Mouse (Mus musculus) embryonic facial prominence, embryonic 10.5 days (tissue): ENCODE data around the gene Nkg7. TPM values are rescaled to one million over a fixed set of nuclear protein-coding genes. Genes with fewer than 3 reads are reported as not detected.

ENCODE experiments used
- DNase-seq: peaks from one replicate; pipeline ENCODE4 v3.0.0-alpha.2; 2017; ENCODE audit warnings: low spot score
- H3K27ac ChIP-seq: fragments of 300-500 bp; sonication (generic); replicated peaks from 2 replicates; pipeline ENCODE4 v1.5.1; 2016; ENCODE audit warnings: mild to moderate bottlenecking
- H3K27me3 ChIP-seq: fragments of 300-500 bp; sonication (generic); replicated peaks from 2 replicates; pipeline ENCODE4 v1.6.1; 2016; ENCODE audit warnings: low read depth, mild to moderate bottlenecking; ENCODE audit not compliant: poor library complexity, severe bottlenecking
- H3K36me3 ChIP-seq: fragments of 300-500 bp; sonication (generic); replicated peaks from 2 replicates; pipeline ENCODE4 v1.6.1; 2016; ENCODE audit warnings: mild to moderate bottlenecking, moderate library complexity
- H3K4me1 ChIP-seq: fragments of 300-500 bp; sonication (generic); 2 replicates; pipeline ENCODE4 v1.6.1; 2016
- H3K4me3 ChIP-seq: fragments of 300-500 bp; sonication (generic); 2 replicates; pipeline ENCODE4 v1.5.1; 2016; ENCODE audit warnings: mild to moderate bottlenecking, moderate library complexity
- H3K9me3 ChIP-seq: fragments of 300-500 bp; sonication (generic); 2 replicates; pipeline ENCODE4 v1.6.1; 2016; ENCODE audit warnings: mild to moderate bottlenecking
- WGBS: fragments of 180-500 bp; shearing (Covaris S2); methylation state at CpG from one replicate; pipeline ENCODE4 v1.1.7; 2016; 5-methylcytosine and 5-hydroxymethylcytosine counted together
- polyA plus RNA-seq: library from polyadenylated mRNA; unstranded; fragments of >200 nt; fragmentation: Nextera tagmentation; extraction: Ambion mirVana; gene quantifications from 2 replicates; pipeline ENCODE4 v1.2.1, GENCODE M21; 2016

Nkg7 gene
- polyA plus RNA-seq, 1 experiment from 2014 or later = not detected

GRCm38 (mm10) chr7:43452609-43453008, 15.7 kb downstream of the Nkg7 start:
- no peak for DNase-seq
- no peaks in the 10 kb centered on the region for H3K27me3 ChIP-seq
- no peak overlapping the region for H3K27ac ChIP-seq
- no peak overlapping the region for H3K4me3 ChIP-seq
- 43% methylated on average over 4 of the region's 4 CpGs for WGBS
- peaks cover 65% of the 10 kb centered on the region for H3K36me3 ChIP-seq
- H3K4me1 ChIP-seq = no peaks in the 10 kb centered on the region
- no peaks in the 10 kb centered on the region for H3K9me3 ChIP-seq

DNA sequence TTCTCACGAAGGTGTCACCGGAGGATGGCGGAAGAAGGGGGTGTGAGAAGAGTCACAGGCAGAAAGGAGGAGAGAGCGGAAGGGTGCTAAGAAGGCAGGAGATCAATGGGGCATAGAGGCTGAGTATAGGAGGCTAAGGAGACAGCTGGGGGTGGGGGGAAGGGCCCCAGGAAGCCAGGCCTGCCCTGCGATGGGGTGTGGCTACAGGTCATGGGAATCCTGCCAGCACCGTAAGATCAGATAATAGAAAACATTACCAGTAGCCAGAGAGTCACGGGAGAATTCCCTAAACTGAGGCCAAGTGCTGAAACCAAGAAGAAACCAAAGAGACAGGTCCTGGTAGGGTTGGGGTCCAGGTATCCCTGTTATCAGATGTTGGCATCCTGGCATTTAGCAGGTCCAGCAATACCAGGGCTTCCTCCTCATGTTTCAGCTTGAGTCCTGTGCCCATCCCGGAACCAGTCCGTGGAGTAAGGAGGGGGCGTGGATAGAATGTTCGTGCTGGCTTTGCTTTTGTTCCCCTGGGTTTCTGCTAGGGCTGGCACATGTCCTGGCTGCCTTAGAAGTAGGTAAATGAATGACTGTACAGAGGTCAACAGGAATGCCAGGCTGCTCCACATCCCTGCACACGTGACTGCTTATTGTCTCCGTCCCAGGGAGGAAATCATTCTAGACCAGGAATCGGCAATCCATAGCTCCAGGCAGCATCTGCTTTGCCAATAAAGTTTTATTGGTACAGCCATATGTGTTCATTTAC, 16.9 kb downstream of the Nkg7 start:
- H3K36me3 ChIP-seq = peaks cover 69% of the 10 kb centered on the region
- WGBS = 91% methylated on average over 14 of the region's 14 CpGs
- no peak for DNase-seq
- no peaks in the 10 kb centered on the region for H3K9me3 ChIP-seq
- no peak overlapping the region for H3K4me3 ChIP-seq
- no peaks in the 10 kb centered on the region for H3K27me3 ChIP-seq
- H3K27ac ChIP-seq = no peak overlapping the region
- no peaks in the 10 kb centered on the region for H3K4me1 ChIP-seq

DNA sequence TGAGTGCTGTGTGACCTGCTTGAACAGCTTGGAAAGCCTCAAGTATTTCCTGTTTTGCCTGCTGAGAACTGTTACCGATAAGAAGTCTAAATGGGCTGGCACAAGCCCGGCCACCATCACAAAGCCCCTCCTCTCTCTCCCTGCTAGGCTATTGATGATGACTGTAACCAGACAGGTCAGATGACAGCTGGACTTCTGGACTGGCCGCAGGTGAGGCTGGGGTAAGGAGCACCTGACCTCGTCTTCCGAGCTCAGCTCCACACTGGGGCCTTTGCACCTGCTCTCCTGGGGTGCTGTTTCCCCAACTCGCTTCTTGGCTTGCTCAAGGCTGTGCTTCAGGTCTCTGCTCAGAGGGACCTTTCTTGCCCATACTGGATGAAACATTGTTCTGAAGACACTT, 17.5 kb downstream of the Nkg7 start:
- peaks cover 69% of the 10 kb centered on the region for H3K36me3 ChIP-seq
- DNase-seq = no peak
- no peaks in the 10 kb centered on the region for H3K9me3 ChIP-seq
- H3K27me3 ChIP-seq = no peaks in the 10 kb centered on the region
- 92% methylated on average over 6 of the region's 6 CpGs for whole genome bisulfite sequencing
- H3K27ac ChIP-seq = no peak overlapping the region
- no peak overlapping the region for H3K4me3 ChIP-seq
- H3K4me1 ChIP-seq = no peaks in the 10 kb centered on the region

DNA sequence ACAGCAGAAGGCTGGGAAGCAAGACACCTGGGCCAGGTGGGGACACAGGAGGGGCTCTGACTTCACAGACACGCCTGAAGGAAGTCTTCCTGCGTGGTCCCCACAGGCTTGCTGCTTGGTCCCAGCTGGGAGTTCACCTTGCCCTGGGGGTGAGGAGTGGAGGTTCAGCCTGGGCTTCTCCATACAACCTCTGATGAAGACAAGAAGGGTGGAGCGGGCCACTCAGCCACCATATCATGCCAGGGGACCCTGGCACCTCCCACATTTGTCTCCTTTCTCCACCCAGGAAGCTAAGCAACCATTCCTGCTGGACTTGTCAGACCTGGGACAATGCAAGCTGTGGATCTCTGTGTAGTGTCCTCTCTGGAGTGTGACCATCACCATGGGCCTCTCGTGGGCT, 26.0 kb downstream of the Nkg7 start, which contains the start of gene Vsig10l:
Gene Vsig10l, plus strand, starts transcription at position 301 of the 400 bp plus-strand sequence.
- H3K9me3 ChIP-seq = 0 out of 2 replicates have a peak, but pooled peaks cover 2% of the 10 kb centered on the region
- peaks cover 2% of the 10 kb centered on the region; the same call in 1 of the 2 replicates for H3K36me3 ChIP-seq
- peaks cover 18% of the 10 kb centered on the region for H3K4me1 ChIP-seq
- WGBS = 72% methylated on average over 4 of the region's 4 CpGs
- no peak within 1 kb of the TSS for H3K27ac ChIP-seq
- H3K4me3 ChIP-seq = no peak within 1 kb of the TSS
- DNase-seq = no peak
- peaks cover 54% of the 10 kb centered on the region for H3K27me3 ChIP-seq

DNA sequence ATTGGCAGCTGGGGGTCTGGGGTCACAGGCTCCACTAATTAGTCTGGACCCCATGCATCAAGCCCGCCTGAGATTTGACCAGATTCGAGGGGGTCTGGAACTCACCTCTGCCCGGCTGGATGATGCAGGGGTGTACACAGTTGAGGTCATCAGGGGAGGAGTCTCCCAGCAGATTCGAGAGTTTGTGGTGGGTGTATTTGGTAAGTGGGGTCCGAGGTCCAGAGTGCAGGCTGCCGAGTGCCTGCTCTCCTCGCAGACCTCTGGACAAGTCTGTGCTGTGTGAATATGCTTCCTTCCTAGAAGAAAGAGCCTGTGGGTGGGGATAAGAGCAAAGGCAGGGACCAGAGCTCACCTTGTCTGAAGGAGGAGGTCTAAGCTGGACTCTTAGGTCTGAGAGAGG, 27.1 kb downstream of the Nkg7 start:
- 86% methylated on average over 7 of the region's 7 CpGs for WGBS
- Histone ChIP-seq H3K27me3 (peaks cover 55% of the 10 kb centered on the region), H3K4me1 (peaks cover 18% of the 10 kb centered on the region), H3K27ac (no peak overlapping the region), H3K4me3 (no peak overlapping the region), H3K9me3 (0 out of 2 replicates have a peak, but pooled peaks cover 2% of the 10 kb centered on the region), H3K36me3 (no peaks in the 10 kb centered on the region)
- no peak for DNase-seq

GRCm38 (mm10) chr7:43464864-43465343, 28.0 kb downstream of the Nkg7 start:
- Histone ChIP-seq H3K9me3 (0 out of 2 replicates have a peak, but pooled peaks cover 2% of the 10 kb centered on the region), H3K36me3 (no peaks in the 10 kb centered on the region), H3K4me3 (peak overlapping the region; percentile 63), H3K27ac (0 out of 2 replicates have a peak overlapping the region, but pooled peaks have one; percentile 14), H3K27me3 (peaks cover 55% of the 10 kb centered on the region), H3K4me1 (peaks cover 18% of the 10 kb centered on the region)
- no peak for DNase-seq
- WGBS = 9% methylated on average over 35 of the region's 35 CpGs

- H3K36me3 ChIP-seq = no peaks in the 10 kb centered on the region
- WGBS = under 1% methylated on average over 33 of the region's 33 CpGs
- 0 out of 2 replicates have a peak overlapping the region, but pooled peaks have one; percentile 14 for H3K27ac ChIP-seq
- H3K27me3 ChIP-seq = peaks cover 55% of the 10 kb centered on the region
- H3K9me3 ChIP-seq = 0 out of 2 replicates have a peak, but pooled peaks cover 2% of the 10 kb centered on the region
- peak overlapping the region; percentile 63 for H3K4me3 ChIP-seq
- peak; percentile 86 for DNase-seq
- H3K4me1 ChIP-seq = peaks cover 18% of the 10 kb centered on the region
Observed at GRCm38 (mm10) chr7:43465344-43466098, 28.6 kb downstream of the Nkg7 start.

- peak overlapping the region; percentile 63 for H3K4me3 ChIP-seq
- WGBS = under 1% methylated on average over 33 of the region's 33 CpGs
- H3K27ac ChIP-seq = 0 out of 2 replicates have a peak overlapping the region, but pooled peaks have one; percentile 10
- 0 out of 2 replicates have a peak, but pooled peaks cover 2% of the 10 kb centered on the region for H3K9me3 ChIP-seq
- H3K4me1 ChIP-seq = peaks cover 18% of the 10 kb centered on the region
- DNase-seq = peak; percentile 89
- no peaks in the 10 kb centered on the region for H3K36me3 ChIP-seq
- H3K27me3 ChIP-seq = peaks cover 55% of the 10 kb centered on the region
Observed at GRCm38 (mm10) chr7:43466099-43466694, 29.3 kb downstream of the Nkg7 start.

DNA sequence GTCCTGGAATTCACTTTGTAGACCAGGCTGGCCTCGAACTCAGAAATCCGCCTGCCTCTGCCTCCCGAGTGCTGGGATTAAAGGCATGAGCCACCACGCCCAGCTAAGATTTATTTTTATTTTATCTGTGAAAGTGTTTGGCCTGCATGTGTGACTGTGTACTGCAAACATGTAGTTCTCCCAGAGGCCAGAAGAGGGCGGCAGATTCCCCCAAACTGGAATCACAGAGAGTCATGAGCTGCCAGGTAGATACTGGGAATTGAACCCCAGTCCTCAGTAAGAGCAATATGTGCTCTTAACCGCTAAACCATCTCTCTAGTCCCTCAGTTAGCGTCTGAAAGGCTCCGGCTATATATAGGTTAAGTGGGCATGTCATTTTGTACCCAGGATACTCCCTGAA, 33.5 kb downstream of the Nkg7 start:
- DNase-seq = peak; percentile 69
- Histone ChIP-seq H3K27ac (no peak overlapping the region), H3K27me3 (peaks cover 45% of the 10 kb centered on the region), H3K4me3 (no peak overlapping the region), H3K36me3 (no peaks in the 10 kb centered on the region), H3K4me1 (peaks cover 9% of the 10 kb centered on the region), H3K9me3 (0 out of 2 replicates have a peak, but pooled peaks cover under 1% of the 10 kb centered on the region)
- 40% methylated on average over 8 of the region's 8 CpGs for WGBS

- peak; percentile 44 for DNase-seq
Observed at GRCm38 (mm10) chr7:43475706-43476105, 38.8 kb downstream of the Nkg7 start.

DNA sequence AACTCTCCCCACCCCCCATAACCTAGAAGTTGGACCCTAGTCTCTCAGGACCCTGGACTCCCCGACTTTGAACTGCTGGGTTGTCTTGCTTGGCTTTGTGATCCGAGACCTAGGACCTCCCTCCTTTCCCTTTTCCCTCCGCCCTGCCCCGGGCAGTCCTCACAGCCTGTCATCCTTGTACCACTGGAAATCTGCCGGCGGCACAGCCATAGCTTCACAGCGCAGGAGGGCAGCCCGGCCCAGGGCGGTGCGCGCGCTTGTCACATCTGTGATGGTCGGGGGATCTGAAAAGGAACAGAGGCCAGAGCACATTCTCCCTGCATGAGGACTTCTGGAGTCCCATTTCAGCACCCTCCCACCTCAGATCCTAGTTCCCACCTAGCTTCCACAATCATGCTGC, 39.5 kb downstream of the Nkg7 start:
- no peak overlapping the region for H3K27ac ChIP-seq
- peak overlapping the region; percentile 32; the same call in 1 of the 2 replicates for H3K4me3 ChIP-seq
- peak; percentile 67 for DNase-seq
- no peaks in the 10 kb centered on the region for H3K9me3 ChIP-seq
- H3K36me3 ChIP-seq = no peaks in the 10 kb centered on the region; the same call in 1 of the 2 replicates
- H3K4me1 ChIP-seq = peaks cover 15% of the 10 kb centered on the region
- 4% methylated on average over 13 of the region's 13 CpGs for WGBS
- H3K27me3 ChIP-seq = peaks cover 66% of the 10 kb centered on the region

More at GRCm38 (mm10) chr7:43475706-43476105, 38.8 kb downstream of the Nkg7 start:
- Histone ChIP-seq H3K27ac (no peak overlapping the region), H3K36me3 (no peaks in the 10 kb centered on the region; the same call in 1 of the 2 replicates), H3K4me3 (no peak overlapping the region), H3K4me1 (peaks cover 15% of the 10 kb centered on the region), H3K9me3 (no peaks in the 10 kb centered on the region), H3K27me3 (peaks cover 66% of the 10 kb centered on the region)
- whole genome bisulfite sequencing = 6% methylated on average over 23 of the region's 23 CpGs

DNA sequence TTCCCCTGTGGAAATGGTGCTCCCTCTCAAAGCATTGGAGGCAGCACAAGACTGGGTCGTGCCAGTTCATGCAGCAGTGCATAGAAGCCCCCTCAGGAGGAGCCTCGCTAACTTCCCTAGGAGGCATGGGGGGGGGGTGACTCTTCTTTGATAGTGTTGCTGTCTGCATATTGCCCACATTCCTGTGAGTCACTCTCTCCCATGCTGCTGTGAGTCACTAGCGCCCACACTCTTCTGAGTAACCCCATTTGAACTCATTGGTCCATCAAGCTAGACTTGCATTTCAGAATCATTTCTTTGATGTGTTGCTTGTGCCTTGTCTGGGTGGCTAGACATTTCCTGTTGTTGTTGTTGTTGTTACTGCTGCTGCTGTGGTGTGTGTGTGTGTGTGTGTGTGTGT, 44.3 kb downstream of the Nkg7 start:
- WGBS = 72% methylated on average over 3 of the region's 3 CpGs
- no peak for DNase-seq
- peaks cover 17% of the 10 kb centered on the region for H3K4me1 ChIP-seq
- no peaks in the 10 kb centered on the region; the same call in 1 of the 2 replicates for H3K36me3 ChIP-seq
- H3K9me3 ChIP-seq = no peaks in the 10 kb centered on the region
- H3K27me3 ChIP-seq = peaks cover 37% of the 10 kb centered on the region
- H3K4me3 ChIP-seq = no peak overlapping the region
- no peak overlapping the region for H3K27ac ChIP-seq
